Mouse (Mus musculus) megakaryocyte, embryonic 14.5 days (primary cell): Measurements from ENCODE around the gene Neurog1.

Experiments
- FLI1 ChIP-seq: IDR thresholded peaks from 2 replicates; pipeline ENCODE4 v1.6.1; 2012; ENCODE audit warnings: low read length, inconsistent platforms, mixed read lengths
- GATA1 ChIP-seq: IDR thresholded peaks from 3 replicates; pipeline ENCODE4 v1.6.1; 2012; ENCODE audit warnings: mixed read lengths, low read length, inconsistent platforms, borderline replicate concordance

DNA sequence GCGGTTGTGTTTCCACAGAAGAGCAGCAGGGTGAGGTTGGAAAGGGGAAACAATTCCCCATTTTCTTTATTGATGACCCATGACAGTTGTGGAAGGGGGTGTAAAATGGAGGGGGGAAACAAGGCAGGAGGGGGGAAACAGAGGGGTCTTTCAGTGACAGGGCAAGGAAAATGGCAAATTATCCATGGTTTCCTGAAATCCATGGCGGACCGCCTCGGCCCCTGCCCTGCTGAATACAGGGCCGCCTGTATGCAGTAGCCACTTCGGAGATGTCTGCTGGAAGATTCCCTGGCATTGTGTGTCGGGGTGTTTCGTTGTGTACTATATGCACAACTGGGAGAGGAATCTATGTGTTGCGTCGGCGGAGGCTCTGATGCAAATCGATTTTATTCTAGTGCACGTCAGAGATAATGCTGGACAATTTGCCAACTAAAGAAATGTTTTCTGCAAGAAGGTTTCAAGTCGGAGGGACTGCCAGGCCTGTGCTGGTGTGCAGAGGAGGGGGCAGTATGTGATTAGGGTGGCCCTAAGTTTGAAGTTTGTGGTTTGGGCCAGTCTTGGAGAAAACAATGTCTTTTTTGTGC, 4.8 kb upstream of the Neurog1 start:
- TF ChIP-seq GATA1 (no peak), FLI1 (no peak)
